Mouse (Mus musculus): ENCODE measurements at regions not wholly inside any gene's neighbourhood (a gene's known extent, or its start where the extent isn't known, plus 50 kb on each side); places are given as distances from the start of the nearest gene placed in this dataset.

DNA sequence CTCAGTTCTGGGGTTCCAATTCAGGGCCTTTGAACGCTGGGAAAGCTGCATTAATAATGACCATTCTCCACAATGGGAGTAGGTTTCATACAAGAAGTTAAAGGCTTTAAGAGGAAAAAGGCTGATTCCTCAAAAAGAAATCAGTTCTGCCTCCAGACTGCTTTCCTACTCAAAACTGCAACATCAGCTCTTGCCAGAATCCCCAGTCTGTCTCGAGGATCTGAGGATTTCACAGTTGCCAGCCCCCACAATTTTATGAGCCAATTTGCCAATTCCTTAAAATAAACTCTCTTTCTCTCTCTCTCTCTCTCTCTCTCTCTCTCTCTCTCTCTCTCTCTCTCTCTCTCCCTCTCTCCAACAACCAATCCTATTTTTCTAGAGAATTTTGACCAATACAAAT lies 51.3 kb upstream of the Nhs start:
- DNase-seq (ENCODE audit: low spot score in 2 of 2) = no peak

All from frontal cortex, postnatal 14 days (tissue).